Mouse (Mus musculus) liver, postnatal 0 days (tissue): ENCODE measurements around the gene Lrrc8a. TPM values are rescaled to one million over a fixed set of nuclear protein-coding genes. Genes with fewer than 3 reads are reported as not detected.

Source experiments
- ATAC-seq: fragments of 200-750 bp; cut with Nextera tagmentation; 2 replicates; pipeline ENCODE4 v1.8.0; 2017; ENCODE audit warnings: mild to moderate bottlenecking, moderate library complexity
- DNase-seq: peaks from one replicate; pipeline ENCODE4 v3.0.0-alpha.2; 2016
- H3K27ac ChIP-seq: fragments of 300-500 bp; sonication (generic); 2 replicates; pipeline ENCODE4 v1.5.1; 2014; ENCODE audit warnings: antibody characterized with exemption, moderate library complexity, mild to moderate bottlenecking, low read depth
- H3K27me3 ChIP-seq: fragments of 300-500 bp; sonication (generic); 2 replicates; pipeline ENCODE4 v1.6.1; 2014; ENCODE audit warnings: low read length, control low read depth, mixed read lengths; ENCODE audit not compliant: insufficient read depth
- H3K36me3 ChIP-seq: fragments of 300-500 bp; sonication (generic); replicated peaks from 2 replicates; pipeline ENCODE4 v1.6.1; 2014; ENCODE audit warnings: mild to moderate bottlenecking, control low read depth, low read length, moderate library complexity, mixed read lengths; ENCODE audit not compliant: insufficient read depth
- H3K4me1 ChIP-seq: fragments of 300-500 bp; sonication (generic); 2 replicates; pipeline ENCODE4 v1.6.1; 2014; ENCODE audit warnings: antibody characterized with exemption, mild to moderate bottlenecking, control low read depth; ENCODE audit not compliant: insufficient read depth
- H3K4me2 ChIP-seq: fragments of 300-500 bp; sonication (generic); 2 replicates; pipeline ENCODE4 v1.6.1; 2014; ENCODE audit warnings: low read depth, mild to moderate bottlenecking, low read length, moderate library complexity, mixed read lengths
- H3K4me3 ChIP-seq: fragments of 300-500 bp; sonication (generic); 2 replicates; pipeline ENCODE4 v1.5.1; 2014; ENCODE audit warnings: low read depth, low read length
- H3K9ac ChIP-seq: fragments of 300-500 bp; sonication (generic); replicated peaks from 2 replicates; pipeline ENCODE4 v1.6.1; 2014; ENCODE audit warnings: mild to moderate bottlenecking, moderate library complexity
- H3K9me3 ChIP-seq: fragments of 300-500 bp; sonication (generic); 2 replicates; pipeline ENCODE4 v1.6.1; 2016; ENCODE audit warnings: mild to moderate bottlenecking, control low read depth, low read length, mixed read lengths
- CTCF ChIP-seq: sonication (generic); IDR thresholded peaks from 2 replicates; pipeline ENCODE4 v1.5.1; 2016; ENCODE audit warnings: antibody characterized with exemption, low read depth
- EP300 ChIP-seq: IDR thresholded peaks from 2 replicates; pipeline ENCODE4 v1.6.1; 2016; ENCODE audit warnings: antibody characterized with exemption, low read depth, mild to moderate bottlenecking
- WGBS: fragments of 180-500 bp; shearing (Covaris S2); extraction: QIAGEN DNeasy Blood & Tissue Kit; methylation state at CpG from one replicate; pipeline ENCODE4 v1.1.7; 2014; ENCODE audit not compliant: insufficient replicate concordance; 5-methylcytosine and 5-hydroxymethylcytosine counted together
- polyA plus RNA-seq: library from polyadenylated mRNA; unstranded; fragments of >200 nt; fragmentation: Nextera tagmentation; extraction: Ambion mirVana; gene quantifications from 2 replicates; pipeline ENCODE4 v1.2.1, GENCODE M21; 2015

The Lrrc8a gene
- polyA plus RNA-seq, 1 experiment from 2014 or later: 20.3 TPM

GRCm38 (mm10) chr2:30212169-30212545, 25.4 kb upstream of the Lrrc8a start:
- Histone ChIP-seq H3K4me3 (no peak overlapping the region), H3K36me3 (no peaks in the 10 kb centered on the region), H3K4me1 (peaks cover 14% of the 10 kb centered on the region), H3K27ac (peak overlapping the region; percentile 85), H3K27me3 (no peaks in the 10 kb centered on the region), H3K9me3 (no peaks in the 10 kb centered on the region), H3K4me2 (no peak overlapping the region), H3K9ac (no peak overlapping the region)
- ATAC-seq (peak; percentile 56; the same call in 1 of the 2 replicates), DNase-seq (no peak)
- TF ChIP-seq EP300: no peak
- TF ChIP-seq CTCF: no peak
- 42% methylated on average over 4 of the region's 4 CpGs for WGBS

- Histone ChIP-seq H3K9me3 (no peaks in the 10 kb centered on the region), H3K36me3 (no peaks in the 10 kb centered on the region), H3K27ac (peak overlapping the region; percentile 85), H3K27me3 (no peaks in the 10 kb centered on the region), H3K9ac (no peak overlapping the region), H3K4me1 (peaks cover 14% of the 10 kb centered on the region), H3K4me3 (no peak overlapping the region), H3K4me2 (no peak overlapping the region)
- peak; percentile 60 for ATAC-seq
- 65% methylated on average over 1 of the region's 1 CpGs for WGBS
- no peak for DNase-seq
- TF ChIP-seq CTCF: no peak
- TF ChIP-seq EP300: peak; percentile 28; the same call in 1 of the 2 replicates
These were observed 24.6 kb upstream of the Lrrc8a start for GRCm38 (mm10) chr2:30212951-30213350.

- Histone ChIP-seq H3K9me3 (no peaks in the 10 kb centered on the region), H3K4me1 (peaks cover 14% of the 10 kb centered on the region), H3K36me3 (no peaks in the 10 kb centered on the region), H3K27me3 (no peaks in the 10 kb centered on the region), H3K4me3 (no peak overlapping the region), H3K9ac (no peak overlapping the region), H3K27ac (peak overlapping the region; percentile 72), H3K4me2 (no peak overlapping the region)
- 83% methylated on average over 3 of the region's 3 CpGs for WGBS
- TF ChIP-seq CTCF: no peak
- no peak for TF ChIP-seq EP300
- no peak for ATAC-seq
- no peak for DNase-seq
These were observed 22.8 kb upstream of the Lrrc8a start for GRCm38 (mm10) chr2:30214745-30215144.

GRCm38 (mm10) chr2:30215493-30215892, 22.0 kb upstream of the Lrrc8a start:
- H3K27me3 ChIP-seq: no peaks in the 10 kb centered on the region
- no peak for DNase-seq
- no peak; the same call in 1 of the 2 replicates for TF ChIP-seq EP300
- TF ChIP-seq CTCF: no peak
- no peaks in the 10 kb centered on the region for H3K9me3 ChIP-seq
- peak; percentile 18 for ATAC-seq
- H3K36me3 ChIP-seq: no peaks in the 10 kb centered on the region
- WGBS: 68% methylated on average over 6 of the region's 6 CpGs
- no peak overlapping the region for H3K4me3 ChIP-seq
- H3K4me1 ChIP-seq: peaks cover 14% of the 10 kb centered on the region
- no peak overlapping the region for H3K4me2 ChIP-seq
- H3K9ac ChIP-seq: no peak overlapping the region
- peak overlapping the region; percentile 72 for H3K27ac ChIP-seq

- Histone ChIP-seq H3K4me3 (no peak overlapping the region), H3K27me3 (no peaks in the 10 kb centered on the region), H3K9me3 (no peaks in the 10 kb centered on the region), H3K4me1 (peaks cover 14% of the 10 kb centered on the region), H3K36me3 (no peaks in the 10 kb centered on the region), H3K9ac (no peak overlapping the region), H3K27ac (no peak overlapping the region), H3K4me2 (no peak overlapping the region)
- 87% methylated on average over 5 of the region's 5 CpGs for WGBS
- TF ChIP-seq CTCF (no peak), EP300 (no peak)
- ATAC-seq (no peak), DNase-seq (no peak)
These were observed 21.2 kb upstream of the Lrrc8a start for GRCm38 (mm10) chr2:30216293-30216692.

GRCm38 (mm10) chr2:30235593-30235992, 1.9 kb upstream of the Lrrc8a start:
- no peak for DNase-seq
- no peak overlapping the region for H3K4me2 ChIP-seq
- TF ChIP-seq CTCF (0 out of 2 replicates have a peak, but pooled peaks have one; percentile 5), EP300 (no peak)
- H3K4me3 ChIP-seq: no peak overlapping the region
- peaks cover 31% of the 10 kb centered on the region for H3K4me1 ChIP-seq
- H3K9ac ChIP-seq: no peak overlapping the region
- H3K27me3 ChIP-seq: no peaks in the 10 kb centered on the region
- 34% methylated on average over 5 of the region's 5 CpGs for WGBS
- peaks cover 5% of the 10 kb centered on the region for H3K36me3 ChIP-seq
- no peak for ATAC-seq
- no peaks in the 10 kb centered on the region for H3K9me3 ChIP-seq
- peak overlapping the region; percentile 87 for H3K27ac ChIP-seq
